In the genomic region with DNA sequence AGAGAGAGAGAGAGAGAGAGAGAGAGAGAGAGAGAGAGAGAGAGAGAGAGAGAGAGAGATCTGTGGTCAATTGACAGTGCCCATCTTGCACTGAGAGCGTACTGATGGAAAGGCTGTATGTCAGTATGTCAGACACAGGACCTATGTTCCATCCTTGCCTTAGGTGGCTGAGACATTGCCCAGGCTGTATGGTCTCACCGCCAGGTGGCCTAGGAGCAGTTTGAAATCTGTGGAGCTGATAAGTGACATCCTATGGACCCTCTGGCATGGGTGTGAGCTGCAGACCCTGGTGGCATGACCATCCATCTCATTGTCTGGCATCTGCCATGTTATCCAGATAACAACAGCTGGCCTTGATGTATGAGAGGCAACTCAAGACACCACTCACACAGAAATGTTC, we compare ENCODE assay signal across 28 mouse cellular contexts. TPM values are rescaled to one million over a fixed set of nuclear protein-coding genes. Genes with fewer than 3 reads are reported as not detected.
DNase-seq lines count a peak whose midpoint lies in the region; ATAC-seq and TF ChIP-seq lines count a peak whose summit lies in the region.
"Had no signal": no experiment of that assay in that cellular context is flagged by ENCODE, and none has a peak within 500 bp of the region (broad histone marks: within the 10 kb centered on the region; RNA-seq: fewer than 3 reads in every experiment).

No protein-coding gene starts in this region.

- H3K36me3 ChIP-seq in hindbrain, postnatal 0 days (ENCODE audit: insufficient read depth, low read length): no peaks in the 10 kb centered on the region
- H3K36me3 ChIP-seq in hindbrain, embryonic 16.5 days (ENCODE audit: control insufficient read depth, insufficient read depth, low read length): no peaks in the 10 kb centered on the region
- H3K36me3 ChIP-seq in E14TG2a.4 (ENCODE audit: insufficient read depth, low read length): no peaks in the 10 kb centered on the region
- H3K36me3 ChIP-seq: hindbrain, embryonic 12.5 days; limb, embryonic 12.5 days; midbrain, embryonic 15.5 days had no signal

- no peak for TF ChIP-seq POLR2A in lung, adult 2 months (IDR thresholded peaks at IDR 0.05; ENCODE audit: borderline replicate concordance, extremely low read depth, low read depth, low read length)
- no peak for TF ChIP-seq POLR2A in brain, embryonic 14.5 days (IDR thresholded peaks at IDR 0.05; ENCODE audit: borderline replicate concordance, extremely low read depth, insufficient read depth, insufficient read length, poor library complexity, severe bottlenecking)

- H3K4me3 ChIP-seq in hindbrain, postnatal 0 days (ENCODE audit: low read length): no peak overlapping the region
- no peak overlapping the region for H3K4me3 ChIP-seq in hindbrain, embryonic 16.5 days (ENCODE audit: low read length)
- H3K4me3 ChIP-seq in lung, adult 2 months (replicated peaks; ENCODE audit: extremely low read depth, low read depth, low read length): no peak overlapping the region
- no peak overlapping the region for H3K4me3 ChIP-seq in E14TG2a.4 (replicated peaks; ENCODE audit: low read length)
- H3K4me3 ChIP-seq: hindbrain, embryonic 12.5 days; layer of hippocampus, adult 2 months; limb, embryonic 12.5 days; midbrain, embryonic 15.5 days had no signal

- DNase-seq in hindbrain, postnatal 0 days (ENCODE audit: low spot score): no peak
- no peak for DNase-seq in lung, adult 2 months
- no peak for DNase-seq in lung, postnatal 36 days
- no peak for DNase-seq in brain, embryonic 14.5 days (ENCODE audit: low read depth)
- DNase-seq in layer of hippocampus, adult 9-10 months (ENCODE audit: low spot score): no peak
- no peak for DNase-seq in retina, postnatal 1 day
- DNase-seq: adrenal gland, postnatal 14 days; cerebellum, adult 8-10 months; gastrocnemius, postnatal 10 days; kidney, adult 8-10 months; kidney, postnatal 14 days; layer of hippocampus, postnatal 36 days; right cerebral cortex, postnatal 14 days; thymus, postnatal 14 days had no signal

- no peak for ATAC-seq in hindbrain, postnatal 0 days
- no peak for ATAC-seq in hindbrain, embryonic 16.5 days
- ATAC-seq: CD4-positive, CD25-positive, alpha-beta regulatory T cell, adult 4 months; forebrain, embryonic 14.5 days; inflammation-experienced regulatory T-cells, adult 6 months; midbrain, embryonic 15.5 days had no signal

- H3K9ac ChIP-seq in hindbrain, postnatal 0 days (replicated peaks; ENCODE audit: low read length): no peak overlapping the region
- H3K9ac ChIP-seq in hindbrain, embryonic 16.5 days (ENCODE audit: low read depth, low read length): no peak overlapping the region
- H3K9ac ChIP-seq: hindbrain, embryonic 12.5 days; limb, embryonic 12.5 days; midbrain, embryonic 15.5 days had no signal

- H3K9me3 ChIP-seq in hindbrain, postnatal 0 days (ENCODE audit: low read length): peaks cover 3% of the 10 kb centered on the region; the same call in 1 of the 2 replicates
- peaks cover 3% of the 10 kb centered on the region; the same call in 1 of the 2 replicates for H3K9me3 ChIP-seq in hindbrain, embryonic 16.5 days (ENCODE audit: control insufficient read depth, low read length)
- H3K9me3 ChIP-seq in E14TG2a.4 (ENCODE audit: low read length): 0 out of 2 replicates have a peak, but pooled peaks cover 5% of the 10 kb centered on the region
- H3K9me3 ChIP-seq: midbrain, embryonic 15.5 days had no signal

- H3K4me1 ChIP-seq in hindbrain, postnatal 0 days (ENCODE audit: insufficient read depth, low read length): no peaks in the 10 kb centered on the region
- H3K4me1 ChIP-seq in hindbrain, embryonic 16.5 days (ENCODE audit: control insufficient read depth, insufficient read depth, low read depth, low read length): no peaks in the 10 kb centered on the region
- H3K4me1 ChIP-seq in lung, adult 2 months (ENCODE audit: control insufficient read depth, insufficient read depth, low read length): no peaks in the 10 kb centered on the region
- peaks cover 20% of the 10 kb centered on the region for H3K4me1 ChIP-seq in E14TG2a.4 (replicated peaks; ENCODE audit: low read depth, low read length)
- H3K4me1 ChIP-seq: hindbrain, embryonic 12.5 days; midbrain, embryonic 15.5 days had no signal

- TF ChIP-seq CTCF in hindbrain, postnatal 0 days (IDR thresholded peaks at IDR 0.05; ENCODE audit: low read depth): peak; percentile 36; the same call in 1 of the 2 replicates
- peak; percentile 9; the same call in 1 of the 2 replicates for TF ChIP-seq CTCF in lung, adult 2 months (IDR thresholded peaks at IDR 0.05; ENCODE audit: insufficient read depth, low read length)
- TF ChIP-seq CTCF in E14TG2a.4 (conservative IDR thresholded peaks at IDR 0.05; ENCODE audit: low read length): peak; percentile 29
- peak; percentile 22; the same call in 1 of the 2 replicates for TF ChIP-seq CTCF in brain, embryonic 14.5 days (IDR thresholded peaks at IDR 0.05; ENCODE audit: borderline replicate concordance, extremely low read depth, insufficient read depth, insufficient read length)

- no peak overlapping the region for H3K4me2 ChIP-seq in hindbrain, postnatal 0 days (ENCODE audit: low read depth, low read length)
- H3K4me2 ChIP-seq in hindbrain, embryonic 16.5 days (ENCODE audit: low read length): no peak overlapping the region
- H3K4me2 ChIP-seq: hindbrain, embryonic 12.5 days; limb, embryonic 12.5 days; midbrain, embryonic 15.5 days had no signal

- WGBS in hindbrain, postnatal 0 days: 71% methylated on average over 2 of the region's 2 CpGs
- WGBS in hindbrain, embryonic 16.5 days: 70% methylated on average over 2 of the region's 2 CpGs
- WGBS in lung, adult 2 months: 55% methylated on average over 2 of the region's 2 CpGs

- 0 out of 2 replicates have a peak, but pooled peaks cover 3% of the 10 kb centered on the region for H3K27me3 ChIP-seq in hindbrain, postnatal 0 days (ENCODE audit: insufficient read depth, low read length)
- peaks cover 7% of the 10 kb centered on the region for H3K27me3 ChIP-seq in hindbrain, embryonic 16.5 days (replicated peaks; ENCODE audit: control insufficient read depth, insufficient read depth, low read length)
- H3K27me3 ChIP-seq in E14TG2a.4 (ENCODE audit: insufficient read depth, low read length): peaks cover 13% of the 10 kb centered on the region

- no peak overlapping the region for H3K27ac ChIP-seq in hindbrain, postnatal 0 days
- no peak overlapping the region for H3K27ac ChIP-seq in hindbrain, embryonic 16.5 days (ENCODE audit: low read depth, low read length)
- H3K27ac ChIP-seq: hindbrain, embryonic 12.5 days; layer of hippocampus, adult 2 months; limb, embryonic 12.5 days; macrophage; midbrain, embryonic 15.5 days had no signal

RNA-seq across cellular contexts. Expression of a gene that starts 6.1 kb away (rescaled TPM):
- total RNA-seq in hindbrain, postnatal 0 days (2014; rRNA removed): 1.3 and 3.6 TPM in 2 replicates
- 0.49 and 0.55 TPM in 2 replicates for polyA plus RNA-seq in hindbrain, postnatal 0 days (2015; fragmentation: Nextera tagmentation; extraction: Ambion mirVana)
- polyA plus RNA-seq in hindbrain, embryonic 16.5 days (2015; fragmentation: Nextera tagmentation; extraction: Ambion mirVana): 0.32 and 0.36 TPM in 2 replicates
- polyA plus RNA-seq in lung, adult 2 months (2012; rRNA removed): 21.3 and 23.1 TPM in 2 replicates
- 0.19 and 0.45 TPM in 2 replicates for polyA plus RNA-seq in brain, embryonic 14.5 days (2012; rRNA removed)
- total RNA-seq: granulocyte monocyte progenitor cell, adult 5-6 weeks; layer of hippocampus, adult 2 months; layer of hippocampus, postnatal 36 days; left cerebral cortex, postnatal 14 days had no signal
- polyA plus RNA-seq: CD4-positive, CD25-positive, alpha-beta regulatory T cell, adult 4 months; inflammation-experienced regulatory T-cells, adult 6 months; macrophage had no signal

RNA-seq across cellular contexts. Expression of a gene that starts 24.5 kb away (rescaled TPM):
- total RNA-seq in hindbrain, postnatal 0 days (2014; rRNA removed): 48.1 and 54.5 TPM in 2 replicates
- 20.9 and 22.0 TPM in 2 replicates for polyA plus RNA-seq in hindbrain, postnatal 0 days (2015; fragmentation: Nextera tagmentation; extraction: Ambion mirVana)
- 5.8 and 12.1 TPM in 2 replicates for polyA plus RNA-seq in hindbrain, embryonic 16.5 days (2015; fragmentation: Nextera tagmentation; extraction: Ambion mirVana)
- polyA plus RNA-seq in lung, adult 2 months (2012; rRNA removed): 3.4 and 4.5 TPM in 2 replicates
- 6.6 and 8.2 TPM in 2 replicates for polyA plus RNA-seq in brain, embryonic 14.5 days (2012; rRNA removed)
- total RNA-seq: granulocyte monocyte progenitor cell, adult 5-6 weeks had no signal
- polyA plus RNA-seq: CD4-positive, CD25-positive, alpha-beta regulatory T cell, adult 4 months; inflammation-experienced regulatory T-cells, adult 6 months; liver, embryonic 16.5 days had no signal

RNA-seq across cellular contexts. Expression of a gene that starts 44.9 kb away (rescaled TPM):
- 0.11 and 0.26 TPM in 2 replicates for total RNA-seq in hindbrain, postnatal 0 days (2014; rRNA removed)
- 0.53 and 0.60 TPM in 2 replicates for polyA plus RNA-seq in hindbrain, postnatal 0 days (2015; fragmentation: Nextera tagmentation; extraction: Ambion mirVana)
- polyA plus RNA-seq in hindbrain, embryonic 16.5 days (2015; fragmentation: Nextera tagmentation; extraction: Ambion mirVana): 0.39 and 0.50 TPM in 2 replicates
- 19.0 and 22.2 TPM in 2 replicates for polyA plus RNA-seq in lung, adult 2 months (2012; rRNA removed)
- 0.40 and 0.51 TPM in 2 replicates for polyA plus RNA-seq in brain, embryonic 14.5 days (2012; rRNA removed)
- total RNA-seq: gastrocnemius, postnatal 10 days; heart, postnatal 25 days; left cerebral cortex, postnatal 14 days had no signal
- polyA plus RNA-seq: macrophage had no signal

Comparison
In these comparisons a context has a peak if more than half of its experiments do, and no peak if none do; other contexts are left out.
1. RNA of a gene that starts 6.1 kb away (polyA plus RNA-seq): 21.3 to 23.1 TPM in lung, adult 2 months; 0.49 to 0.55 TPM in hindbrain, postnatal 0 days, 0.19 to 0.45 TPM in brain, embryonic 14.5 days and 0.32 to 0.36 TPM in hindbrain, embryonic 16.5 days; every median in the first group is over 10 times any median in the second.
2. RNA of a gene that starts 44.9 kb away (polyA plus RNA-seq): 19.0 to 22.2 TPM in lung, adult 2 months; 0.53 to 0.60 TPM in hindbrain, postnatal 0 days, 0.40 to 0.51 TPM in brain, embryonic 14.5 days and 0.39 to 0.50 TPM in hindbrain, embryonic 16.5 days; every median in the first group is over 10 times any median in the second.
3. Peak in every context shown above with its lines, with median percentiles within 50 percentile points of each other: CTCF ChIP-seq.